Mouse (Mus musculus) gastrocnemius, postnatal 36 days (tissue): ENCODE data around the gene Actr8. TPM values are rescaled to one million over a fixed set of nuclear protein-coding genes. Genes with fewer than 3 reads are reported as not detected.
A peak's percentile ranks its signal among the peaks of the same experiment; 100 is the strongest.

Experiments used
- DNase-seq, 2 experiments: peaks; one replicate each; pipeline ENCODE4 v3.0.0; 2022
- intact Hi-C: fragments of 180-260 bp; cut with DNase I; formaldehyde crosslinking; loops from one replicate; pipeline ENCODE4 v1.15.1; 2025
- total RNA-seq, 2 experiments: library from RNA; stranded (reverse); gene quantifications; 2 replicates each; pipeline ENCODE4 v1.2.3; 2021

Actr8 gene
- total RNA-seq, 2 experiments from 2014 or later: 30.3 to 30.6 TPM

- intact Hi-C loops: no loop called here
- DNase-seq: no peak
Observed at GRCm38 (mm10) chr14:29988337-29988736, 10.2 kb downstream of the Actr8 start.

DNA sequence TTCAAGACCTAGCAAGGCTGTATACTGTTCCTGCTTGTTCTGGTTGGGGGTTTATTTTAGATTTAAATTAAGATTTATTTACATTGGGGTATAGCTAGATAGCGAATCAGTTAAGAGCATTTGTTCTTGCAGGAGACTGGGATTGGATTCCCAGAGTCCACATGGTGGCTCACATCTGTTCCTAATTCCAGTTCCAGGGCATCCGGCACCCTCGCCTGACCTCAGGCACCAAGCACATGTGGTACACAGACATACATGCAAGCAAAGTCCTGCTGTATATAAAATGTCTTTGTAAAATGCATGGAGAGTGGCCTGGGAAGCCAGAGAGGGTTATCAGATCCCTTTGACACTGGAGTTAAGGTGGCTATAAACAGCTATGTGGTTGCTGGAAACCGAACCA is 16.8 kb downstream of the Actr8 start:
- intact Hi-C loops: no loop called here
- DNase-seq: no peak

DNA sequence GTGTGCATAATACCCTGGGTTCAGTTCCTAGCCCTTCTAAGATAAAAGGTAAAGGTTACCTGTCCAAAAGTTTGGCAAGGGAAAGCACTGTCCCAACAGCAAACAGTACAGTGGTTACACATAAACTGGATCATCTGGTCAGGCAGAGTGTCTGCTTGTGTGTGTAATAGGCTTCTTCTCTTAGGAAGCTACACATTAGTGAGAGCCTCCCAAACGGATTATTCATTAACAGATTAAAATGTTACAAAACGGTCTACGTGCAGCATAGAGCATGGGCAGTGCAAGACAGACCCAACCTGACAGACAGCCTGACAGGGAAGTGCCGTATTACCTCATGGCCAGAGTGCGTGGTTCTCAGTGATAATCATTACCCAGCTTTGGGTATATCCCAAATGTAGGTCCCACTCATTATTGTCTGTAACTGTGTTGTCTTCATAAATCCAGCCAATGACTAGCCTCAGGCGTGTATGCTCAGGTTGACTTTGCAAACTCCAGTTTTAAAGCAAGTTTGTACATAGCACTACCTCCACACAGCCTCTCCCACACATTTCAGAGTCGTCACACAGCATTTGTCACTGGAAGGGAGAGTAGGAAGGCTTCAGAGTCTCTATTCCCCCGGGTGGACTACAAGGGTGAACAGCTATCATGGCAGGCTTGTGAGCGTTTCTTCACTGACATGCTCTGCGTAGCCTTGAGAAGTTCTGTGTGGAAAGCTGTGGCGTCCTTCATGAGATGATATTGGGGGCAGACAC is 18.0 kb downstream of the Actr8 start:
- no peak for DNase-seq
- intact Hi-C loops: no loop called here

GRCm38 (mm10) chr14:29997345-29997744 is 19.2 kb downstream of the Actr8 start:
- intact Hi-C loops: no loop called here
- DNase-seq: no peak

DNA sequence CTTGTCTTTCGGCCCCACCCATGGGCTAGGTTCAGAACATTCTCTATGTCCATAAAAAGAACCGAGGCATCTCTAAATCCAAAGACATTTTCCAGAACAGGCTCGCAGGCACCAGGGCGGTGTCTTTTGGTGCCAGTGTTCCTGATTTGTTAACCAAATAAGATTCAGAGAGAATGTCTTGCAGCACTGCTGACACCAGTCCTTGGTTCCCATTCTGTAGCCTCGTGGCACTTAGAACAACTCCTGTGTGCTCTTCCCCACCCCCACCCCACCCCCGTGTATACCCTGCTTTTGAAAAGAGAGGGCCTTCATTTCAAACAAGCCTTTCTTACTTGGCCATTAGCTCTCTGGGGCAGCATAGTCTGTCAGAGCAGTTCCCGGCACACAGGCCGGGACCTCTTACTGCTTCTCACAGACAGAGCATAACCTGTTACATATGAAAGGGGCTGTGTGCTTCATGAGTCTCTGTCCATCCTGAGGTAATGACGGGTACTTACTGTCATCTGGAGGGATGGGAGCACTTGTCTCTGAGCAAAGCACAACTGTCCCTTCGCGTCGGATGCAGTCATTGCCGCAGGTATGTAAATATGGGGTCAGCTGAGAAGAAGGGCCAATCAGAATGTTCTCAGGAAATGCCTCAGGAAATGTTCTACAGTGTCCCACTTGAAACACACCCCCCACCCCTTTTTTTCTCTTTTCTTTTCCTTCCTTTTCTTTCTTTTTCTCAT is 20.8 kb downstream of the Actr8 start:
- DNase-seq: no peak
- intact Hi-C loops: no loop called here

DNA sequence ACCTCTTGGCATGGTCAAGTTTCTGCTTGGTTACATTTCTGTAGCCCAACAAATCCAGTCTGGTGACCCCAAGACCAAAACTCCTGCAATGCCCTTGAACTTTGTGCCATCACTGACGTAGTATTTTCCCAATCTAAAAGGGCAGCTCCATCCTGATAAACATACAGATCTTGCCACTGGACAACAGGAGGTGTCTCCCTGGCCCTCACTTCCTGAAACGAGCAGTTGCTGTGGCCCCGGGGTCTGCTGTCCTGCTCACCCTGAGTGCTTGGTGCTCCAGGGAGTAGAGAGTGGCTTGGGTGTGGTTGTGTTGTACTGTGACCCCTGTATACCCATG is 21.3 kb downstream of the Actr8 start:
- no peak for DNase-seq
- intact Hi-C loops: no loop called here

- intact Hi-C loops: no loop called here
- DNase-seq: peak in 1 of 2 experiments; percentile 20
Observed at GRCm38 (mm10) chr14:30008733-30009575, 30.8 kb downstream of the Actr8 start, which contains the start of the genes Il17rb and Chdh. Gene Il17rb (minus strand): TSS chr14:30008896. Gene Chdh (plus strand): TSS chr14:30009023.

DNA sequence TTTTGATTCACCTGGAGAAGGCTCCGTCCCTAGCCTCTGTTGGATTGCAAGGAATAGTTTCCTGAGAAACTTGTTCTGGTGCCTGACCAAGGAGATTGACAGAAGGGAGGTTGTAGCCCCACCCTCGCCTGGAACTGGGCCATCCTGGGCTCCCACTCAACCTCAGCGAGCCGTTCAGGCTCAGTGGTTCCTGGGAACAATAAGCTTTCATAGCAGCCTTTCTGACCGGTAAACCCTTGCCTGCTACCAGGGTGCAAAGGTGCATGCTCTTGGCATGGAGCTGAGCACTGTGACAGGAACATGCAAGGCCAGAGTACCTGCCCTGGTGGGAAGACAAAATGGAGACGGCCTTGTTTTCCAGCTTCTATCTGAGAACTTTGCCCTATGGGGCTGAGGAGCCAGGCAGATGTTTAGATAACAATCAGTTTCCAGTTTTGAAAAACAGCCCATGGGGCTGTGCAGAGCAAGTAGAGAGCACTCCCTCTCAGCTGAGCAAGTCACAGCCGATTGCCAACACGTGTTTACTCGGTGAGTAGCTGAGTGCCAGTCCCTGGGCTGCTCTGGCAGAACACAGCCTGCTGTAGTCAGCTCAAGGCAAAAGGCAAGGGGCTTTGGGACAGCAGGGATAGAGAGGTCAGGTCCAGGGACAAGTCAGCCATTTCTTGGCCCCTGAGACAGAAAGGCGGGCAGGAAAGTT is 31.9 kb downstream of the Actr8 start:
- DNase-seq: peak; percentile 39 to 46
- intact Hi-C loops: no loop called here

DNA sequence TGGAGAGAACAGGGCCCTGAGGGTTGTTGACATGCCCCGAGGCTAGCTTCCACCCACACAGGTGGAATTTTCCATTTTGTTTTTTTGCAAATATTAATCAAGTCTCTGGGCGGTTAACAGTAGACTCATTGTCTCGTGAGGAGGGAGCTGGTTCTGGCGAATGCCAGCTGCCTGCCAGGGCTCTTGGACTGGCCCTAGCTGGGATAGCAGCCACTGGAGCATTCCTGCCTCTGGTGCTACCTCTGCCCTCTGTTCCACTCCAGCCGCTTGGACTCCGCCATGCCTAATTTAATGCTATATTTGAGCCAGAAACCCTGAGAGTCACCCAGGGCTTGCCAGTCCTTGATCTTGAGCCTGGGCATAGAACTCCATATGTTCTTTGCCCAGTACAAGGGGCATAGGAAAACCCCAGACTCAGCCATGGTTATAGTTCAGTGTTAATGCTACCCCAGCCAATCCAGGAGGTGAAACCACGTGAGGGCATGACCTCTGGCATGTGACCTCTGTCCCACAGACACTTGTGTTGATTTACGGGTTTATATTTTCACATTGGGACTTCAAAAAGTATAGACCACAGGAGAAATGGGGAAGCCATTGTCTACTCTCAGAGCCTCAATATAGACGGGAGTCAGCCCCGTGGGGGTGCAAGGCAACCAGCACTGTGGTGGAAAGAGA is 33.9 kb downstream of the Actr8 start:
- no peak for DNase-seq
- intact Hi-C loops: no loop called here

DNA sequence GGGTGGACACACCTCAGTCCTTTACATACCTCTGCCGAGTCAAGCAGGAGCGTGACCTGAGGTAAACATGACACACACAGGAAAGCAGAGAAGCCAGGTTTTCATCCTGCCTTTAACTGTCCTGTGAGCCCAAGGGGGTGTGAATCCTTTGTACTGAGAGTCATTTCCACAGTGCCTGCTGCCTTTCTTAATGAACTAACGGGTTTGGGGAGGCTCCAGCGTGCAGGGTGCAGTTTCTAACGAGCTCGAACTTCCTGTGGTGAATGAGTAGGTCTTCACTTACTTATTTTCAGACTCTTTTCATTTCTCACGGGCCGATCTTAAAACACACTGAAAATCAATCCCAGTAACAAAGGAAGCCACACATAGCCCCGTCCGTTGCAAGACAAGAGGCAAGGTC is 36.4 kb downstream of the Actr8 start:
- no peak for DNase-seq
- intact Hi-C loops: no loop called here

DNA sequence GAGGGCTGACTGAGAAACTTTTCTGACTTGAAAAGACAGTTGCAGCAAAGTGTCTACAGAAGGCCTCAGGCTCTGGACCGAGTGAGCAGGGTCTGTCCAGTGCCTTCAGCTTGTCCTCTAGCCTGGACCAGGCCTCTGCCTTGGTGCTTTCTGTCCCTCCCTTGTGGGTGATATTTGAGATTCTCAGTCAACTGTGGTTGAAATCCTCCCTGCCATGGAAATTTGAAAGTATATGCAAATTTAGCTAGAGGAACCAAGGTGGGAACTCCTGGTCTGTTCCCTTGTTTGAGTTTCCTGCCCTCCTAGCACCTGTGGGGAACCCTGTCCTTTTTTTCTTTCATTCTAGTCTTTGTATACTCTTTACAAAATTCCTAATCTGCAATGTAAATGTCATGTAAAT is 36.9 kb downstream of the Actr8 start:
- no peak for DNase-seq
- intact Hi-C loops: no loop called here

- intact Hi-C loops: no loop called here
- no peak for DNase-seq
Observed at GRCm38 (mm10) chr14:30016666-30017065, 38.5 kb downstream of the Actr8 start.

GRCm38 (mm10) chr14:30017794-30018462 is 39.8 kb downstream of the Actr8 start:
- DNase-seq: no peak

GRCm38 (mm10) chr14:30018463-30018801 is 40.3 kb downstream of the Actr8 start:
- no peak for DNase-seq
- intact Hi-C loops: no loop called here

More at GRCm38 (mm10) chr14:30017794-30018462, 39.8 kb downstream of the Actr8 start:
- intact Hi-C loops: no loop called here

DNA sequence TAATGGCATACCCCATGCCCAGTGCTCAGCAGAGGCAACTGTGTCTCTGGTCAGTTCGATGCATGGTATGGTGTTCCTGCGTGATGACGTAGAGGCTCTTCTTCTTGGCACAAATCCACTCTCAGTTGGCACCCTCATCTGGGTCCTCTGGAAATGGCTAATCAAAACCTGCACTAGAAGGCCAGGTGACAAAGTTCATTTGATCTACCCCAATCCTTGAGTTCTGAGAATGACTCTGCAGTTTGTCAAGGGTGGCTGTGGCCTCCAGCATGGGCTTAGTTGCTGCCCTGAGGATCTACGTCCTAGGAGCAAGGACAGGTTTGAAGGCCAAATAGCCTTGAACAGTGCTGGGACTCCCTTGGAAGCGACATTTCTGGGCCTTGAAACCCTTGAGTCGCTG is 40.7 kb downstream of the Actr8 start:
- intact Hi-C loops: no loop called here
- no peak for DNase-seq

GRCm38 (mm10) chr14:30019375-30019774 is 41.2 kb downstream of the Actr8 start:
- DNase-seq: no peak
- intact Hi-C loops: no loop called here

DNA sequence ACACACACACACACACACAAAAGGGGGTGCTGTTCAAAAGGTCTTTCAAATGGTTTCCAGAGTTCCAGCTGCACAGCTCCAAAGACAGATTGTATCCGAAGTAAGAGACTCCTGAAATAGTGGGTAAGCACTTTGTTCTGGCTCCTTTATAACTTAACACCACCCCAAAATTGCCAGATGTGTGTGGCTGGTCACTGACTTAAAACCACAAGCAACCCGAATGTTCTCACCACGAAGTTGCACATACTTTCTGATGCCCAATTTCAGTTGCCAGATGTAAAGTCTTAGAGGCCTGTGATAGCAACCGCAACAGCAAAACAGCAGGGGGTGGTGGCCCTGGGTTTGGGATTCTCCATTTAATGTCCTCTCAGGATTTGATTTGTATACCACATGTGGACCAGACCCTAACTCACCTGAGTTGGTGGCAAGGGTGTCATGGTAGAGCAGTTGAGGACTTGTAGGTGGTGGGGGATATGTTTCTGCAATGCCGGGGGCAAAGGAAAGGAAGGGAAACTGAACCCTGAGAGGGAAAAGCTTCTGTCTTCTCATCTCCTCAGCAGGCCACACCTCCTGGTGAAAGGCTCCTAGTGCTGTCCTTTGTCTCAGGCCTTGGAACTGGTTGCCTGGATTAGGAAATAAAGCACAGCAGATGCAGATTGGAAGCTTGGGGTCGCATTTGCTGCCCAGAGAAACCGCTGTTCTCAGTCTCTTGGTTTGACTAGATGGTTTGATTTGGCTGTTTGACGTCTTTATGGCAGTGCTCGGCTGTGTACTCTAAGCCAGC is 41.8 kb downstream of the Actr8 start:
- no peak for DNase-seq
- intact Hi-C loops: no loop called here

GRCm38 (mm10) chr14:30022471-30022870 is 44.3 kb downstream of the Actr8 start:
- intact Hi-C loops: no loop called here
- no peak for DNase-seq

DNA sequence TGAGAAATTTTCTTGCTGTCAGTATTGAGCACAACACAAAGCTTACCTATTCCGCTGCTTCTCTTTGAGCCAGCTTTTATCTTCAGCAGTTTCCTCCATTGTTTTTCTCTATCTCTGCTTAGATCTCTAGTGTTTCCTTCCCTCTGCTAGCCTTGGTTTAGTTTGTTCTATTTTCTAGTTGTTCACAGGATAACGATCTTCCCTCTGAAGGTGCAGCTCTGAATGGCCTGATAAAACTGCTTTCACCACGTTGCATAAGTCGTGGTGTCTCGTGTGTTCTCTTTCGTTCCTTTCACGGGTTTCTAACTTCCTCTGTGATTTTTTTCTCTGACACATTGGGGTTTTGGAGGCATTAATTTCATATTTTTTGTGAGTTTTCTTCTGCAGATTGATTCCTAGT is 46.2 kb downstream of the Actr8 start:
- DNase-seq: no peak
- intact Hi-C loops: no loop called here
